Mouse (Mus musculus): ENCODE results near the gene Acoxl.

The Acoxl gene

GRCm38 (mm10) chr2:128140183-128140582, 301.5 kb downstream of the Acoxl start:
- DNase-seq (ENCODE audit: low read depth, low spot score), result no peak

- no peak for DNase-seq (ENCODE audit: low read depth, low spot score)
Measured at GRCm38 (mm10) chr2:128143992-128144391, 305.3 kb downstream of the Acoxl start.

GRCm38 (mm10) chr2:128145433-128145832, 306.8 kb downstream of the Acoxl start:
- no peak for DNase-seq (ENCODE audit: low read depth, low spot score)

DNA sequence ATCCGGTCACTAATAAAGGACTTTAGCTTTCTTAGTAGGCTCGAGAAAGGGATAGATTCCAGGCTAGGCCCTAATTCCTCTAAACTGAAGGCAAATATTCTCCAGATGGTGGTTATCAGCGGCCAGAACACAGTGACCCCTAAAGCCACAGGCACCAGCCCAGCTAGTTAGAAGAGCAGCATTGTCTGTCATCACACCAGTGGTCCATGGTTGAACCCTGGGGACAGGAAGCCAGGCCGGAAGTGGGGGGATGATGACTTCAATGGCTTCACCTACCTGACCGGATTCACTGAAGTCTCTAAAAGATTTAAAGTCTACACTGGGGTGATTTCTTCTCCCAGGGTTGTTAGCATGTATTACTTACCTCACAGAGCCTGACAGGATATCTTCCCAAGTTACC, 310.9 kb downstream of the Acoxl start:
- no peak for DNase-seq (ENCODE audit: low read depth, low spot score)

DNA sequence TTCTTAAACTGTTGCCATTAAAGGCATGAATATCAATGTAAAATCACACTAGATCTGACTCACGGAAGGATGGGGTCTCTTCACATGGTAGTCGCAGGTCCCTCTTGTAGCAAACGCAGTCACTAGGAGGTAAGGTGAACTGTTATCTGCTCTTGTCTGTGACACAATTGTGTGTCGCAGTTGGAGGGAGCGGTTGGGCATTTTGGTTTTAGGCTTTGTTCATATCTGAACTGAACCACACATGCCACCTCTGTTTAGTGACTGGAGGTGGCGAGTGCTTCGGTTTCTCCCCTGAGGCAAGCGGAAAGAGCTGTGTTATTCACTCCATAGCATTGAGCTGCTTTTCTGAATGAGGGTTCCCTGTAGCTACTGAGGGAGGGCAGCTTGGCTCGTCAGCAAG, 313.5 kb downstream of the Acoxl start:
- DNase-seq (ENCODE audit: low read depth, low spot score), result no peak

- peak; percentile 98 for DNase-seq (ENCODE audit: low read depth, low spot score)
Measured at GRCm38 (mm10) chr2:128152845-128153550, 314.3 kb downstream of the Acoxl start.

GRCm38 (mm10) chr2:128153551-128153910, 314.9 kb downstream of the Acoxl start:
- DNase-seq (ENCODE audit: low read depth, low spot score), result peak; percentile 76

GRCm38 (mm10) chr2:128155412-128156066, 316.9 kb downstream of the Acoxl start:
- DNase-seq (ENCODE audit: low read depth, low spot score), result peak; percentile 42

DNA sequence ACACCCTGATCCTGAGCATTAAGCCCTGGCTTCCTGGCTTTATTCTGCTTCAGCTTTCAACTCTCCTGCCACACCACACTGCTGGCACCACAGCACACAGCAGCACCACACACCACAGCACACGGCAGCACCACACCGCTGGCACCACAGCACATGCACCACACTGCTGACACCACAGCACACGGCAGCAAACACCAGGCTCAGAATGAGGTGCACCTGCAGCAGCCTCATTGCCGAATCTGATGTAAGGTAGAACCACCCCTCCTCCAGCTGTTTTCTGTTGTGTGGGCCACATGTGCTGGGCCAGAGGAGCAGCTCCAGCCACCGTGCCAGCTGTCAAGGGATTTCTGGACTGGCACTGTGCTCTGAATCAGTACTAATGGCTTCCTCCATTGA, 317.4 kb downstream of the Acoxl start:
- DNase-seq (ENCODE audit: low read depth, low spot score), result peak; percentile 60

GRCm38 (mm10) chr2:128156557-128157412, 318.1 kb downstream of the Acoxl start:
- peak; percentile 46 for DNase-seq (ENCODE audit: low read depth, low spot score)

GRCm38 (mm10) chr2:128158734-128159410, 320.2 kb downstream of the Acoxl start:
- no peak for DNase-seq (ENCODE audit: low read depth, low spot score)

- no peak for DNase-seq (ENCODE audit: low read depth, low spot score)
Measured at GRCm38 (mm10) chr2:128159619-128160125, 321.0 kb downstream of the Acoxl start.

GRCm38 (mm10) chr2:128163177-128163576, 324.5 kb downstream of the Acoxl start:
- DNase-seq (ENCODE audit: low read depth, low spot score), result no peak

- peak; percentile 42 for DNase-seq (ENCODE audit: low read depth, low spot score)
Measured at GRCm38 (mm10) chr2:128166623-128167423, 328.1 kb downstream of the Acoxl start.

GRCm38 (mm10) chr2:128167930-128168329, 329.3 kb downstream of the Acoxl start:
- DNase-seq (ENCODE audit: low read depth, low spot score), result no peak

DNA sequence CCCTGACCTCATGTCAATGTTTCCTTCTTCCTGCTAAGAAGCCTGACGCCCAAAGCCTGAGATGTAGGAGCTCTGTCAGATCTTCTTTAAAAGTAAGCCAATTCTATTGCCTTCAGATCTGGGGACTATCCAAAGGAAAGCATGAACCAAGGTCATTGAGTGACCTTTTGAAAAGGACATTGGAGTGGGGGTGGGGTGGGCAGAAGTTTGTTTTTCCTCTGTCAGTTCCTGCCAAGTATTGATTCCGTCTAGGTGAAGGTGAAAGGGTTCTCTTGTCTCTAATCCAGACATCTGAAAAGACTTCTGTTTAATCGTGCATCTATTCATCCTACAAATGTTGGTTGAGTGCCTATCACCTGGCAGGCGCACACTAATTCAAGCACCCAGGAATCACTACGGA, 330.8 kb downstream of the Acoxl start:
- no peak for DNase-seq (ENCODE audit: low read depth, low spot score)

DNA sequence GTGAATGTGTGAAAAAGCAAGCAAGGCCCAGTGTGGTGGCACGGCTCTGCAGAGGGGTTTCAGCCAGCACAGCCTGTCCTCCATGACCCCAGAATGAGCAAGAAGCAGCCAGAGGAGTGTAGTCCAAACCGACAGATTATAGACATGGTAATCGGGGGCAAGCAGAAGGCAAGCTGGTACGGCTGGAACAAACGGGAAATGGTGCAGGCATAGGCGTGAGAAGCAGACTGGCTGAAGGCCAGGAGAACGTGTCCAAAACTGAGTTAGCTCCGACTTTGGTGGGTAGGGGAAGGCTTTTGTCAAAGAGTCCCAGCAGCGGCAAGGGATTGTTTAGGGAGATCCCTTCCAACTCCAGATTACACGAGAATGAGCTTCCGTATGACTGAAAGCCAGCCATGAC, 331.3 kb downstream of the Acoxl start:
- DNase-seq (ENCODE audit: low read depth, low spot score), result no peak

GRCm38 (mm10) chr2:128170614-128171013, 331.9 kb downstream of the Acoxl start:
- DNase-seq (ENCODE audit: low read depth, low spot score), result no peak

DNA sequence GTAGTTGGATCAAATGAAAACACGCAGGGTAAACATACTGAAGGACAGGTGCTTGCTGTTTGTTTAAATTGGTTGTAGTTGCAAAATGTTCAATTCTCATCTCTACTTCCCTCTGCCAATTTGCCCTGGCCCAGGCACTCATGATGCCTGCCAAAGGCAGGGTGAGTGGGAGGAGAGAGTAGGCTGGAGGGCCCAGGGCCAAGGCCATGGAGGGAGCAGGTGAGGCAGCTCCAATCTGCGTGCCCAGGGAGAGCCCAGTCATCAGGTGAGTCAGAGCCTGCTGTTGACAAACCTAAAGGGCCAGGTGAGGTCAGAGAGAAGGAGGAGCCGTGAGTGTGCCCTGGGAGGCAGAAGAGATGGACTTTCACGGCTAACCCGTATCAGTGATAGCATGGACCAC, 333.6 kb downstream of the Acoxl start:
- DNase-seq (ENCODE audit: low read depth, low spot score), result no peak
